Mouse (Mus musculus): ENCODE measurements around the gene Mboat2. TPM values are rescaled to one million over a fixed set of nuclear protein-coding genes. Genes with fewer than 3 reads are reported as not detected.

The Mboat2 gene
- total and polyA plus RNA-seq, 3 experiments = 0.39 to 4.0 (median 0.76) TPM

- dilution Hi-C loops (cut with MboI; ENCODE audit: extremely low pct_ligation_motif_present, extremely low pct_unique_long_range_greater_than_20kb, low sequenced_read_pairs) (no loop called here), in situ Hi-C loops (cut with MboI; ENCODE audit: low pct_ligation_motif_present, low pct_unique_long_range_greater_than_20kb, low sequenced_read_pairs) (no loop called here)
- no peaks in the 10 kb centered on the region for H3K9me3 ChIP-seq (replicated peaks; ENCODE audit: low read length)
- TF ChIP-seq TCF12 (IDR thresholded peaks at IDR 0.05; ENCODE audit: low read depth, low read length) (no peak), ETS1 (conservative IDR thresholded peaks at IDR 0.05; ENCODE audit: low read depth, low read length) (no peak), SIN3A (IDR thresholded peaks at IDR 0.05; ENCODE audit: low read length) (no peak), RCOR1 (conservative IDR thresholded peaks at IDR 0.05; ENCODE audit: low read depth, low read length) (no peak), JUND (conservative IDR thresholded peaks at IDR 0.05; ENCODE audit: low read depth, low read length) (no peak)
- H3K79me2 ChIP-seq (replicated peaks; ENCODE audit: control insufficient read depth, extremely low read depth, insufficient read depth, poor library complexity, severe bottlenecking) = no peaks in the 10 kb centered on the region
- no peak overlapping the region for H3K4me3 ChIP-seq (replicated peaks in 1 of 3; ENCODE audit: low read depth in 2 of 3, low read length in 2 of 3, poor library complexity in 1 of 3)
- no peak overlapping the region for H3K9ac ChIP-seq (ENCODE audit: insufficient read depth, low read depth)
- no peak overlapping the region for H3K27ac ChIP-seq (ENCODE audit: insufficient read depth, low read depth)
- no peaks in the 10 kb centered on the region for H3K4me1 ChIP-seq (ENCODE audit: control insufficient read depth in 1 of 2, insufficient read depth in 2 of 2)
- no peak overlapping the region for H3K4me2 ChIP-seq (ENCODE audit: insufficient read depth, low read depth, poor library complexity, severe bottlenecking)
- no peaks in the 10 kb centered on the region for H3K36me3 ChIP-seq (replicated peaks in 1 of 2; ENCODE audit: control insufficient read depth in 1 of 2, insufficient read depth in 1 of 2, low read length in 1 of 2)
- DNase-seq (ENCODE audit: extremely low read depth) = no peak
- H3K27me3 ChIP-seq (replicated peaks) = no peaks in the 10 kb centered on the region
Measured at GRCm38 (mm10) chr12:24912174-24912573, 81.5 kb downstream of the Mboat2 start.

GRCm38 (mm10) chr12:24912876-24913275 is 82.2 kb downstream of the Mboat2 start:
- DNase-seq (ENCODE audit: extremely low read depth) = no peak
- no peak for TF ChIP-seq CTCF (conservative IDR thresholded peaks at IDR 0.05 in 1 of 2, IDR thresholded peaks at IDR 0.05 in 1 of 2; ENCODE audit: low read depth in 2 of 2, low read length in 2 of 2)
- no peak for TF ChIP-seq ZKSCAN1 (IDR thresholded peaks at IDR 0.05; ENCODE audit: borderline replicate concordance, low read depth, low read length)
- TF ChIP-seq ETS1 (conservative IDR thresholded peaks at IDR 0.05; ENCODE audit: low read depth, low read length) = no peak
- no peak for TF ChIP-seq SMC3 (IDR thresholded peaks at IDR 0.05; ENCODE audit: low read depth, low read length)
- no peak for TF ChIP-seq SIN3A (IDR thresholded peaks at IDR 0.05; ENCODE audit: low read length)
- TF ChIP-seq MYC (IDR thresholded peaks at IDR 0.05; ENCODE audit: low read depth, low read length) = no peak
- TF ChIP-seq E2F4 (IDR thresholded peaks at IDR 0.05; ENCODE audit: insufficient replicate concordance, low read depth, low read length) = no peak
- no peak for TF ChIP-seq JUN (IDR thresholded peaks at IDR 0.05; ENCODE audit: insufficient read depth, low read depth, low read length)
- no peak for TF ChIP-seq HCFC1 (IDR thresholded peaks at IDR 0.05; ENCODE audit: low read depth, low read length)
- TF ChIP-seq ZMIZ1 (IDR thresholded peaks at IDR 0.05; ENCODE audit: low read depth, low read length) = no peak
- TF ChIP-seq CHD2 (IDR thresholded peaks at IDR 0.05; ENCODE audit: low read length) = no peak
- TF ChIP-seq RAD21 (IDR thresholded peaks at IDR 0.05; ENCODE audit: low read depth, low read length) = no peak
- no peak for TF ChIP-seq MAX (IDR thresholded peaks at IDR 0.05; ENCODE audit: low read length)
- no peak for TF ChIP-seq RCOR1 (conservative IDR thresholded peaks at IDR 0.05; ENCODE audit: low read depth, low read length)
- H3K4me2 ChIP-seq (ENCODE audit: insufficient read depth, low read depth, poor library complexity, severe bottlenecking) = no peak overlapping the region
- H3K4me1 ChIP-seq (ENCODE audit: control insufficient read depth in 1 of 2, insufficient read depth in 2 of 2) = no peaks in the 10 kb centered on the region; a peak in 1 of 4 replicates
- no peaks in the 10 kb centered on the region for H3K9me3 ChIP-seq (replicated peaks; ENCODE audit: low read length)
- no peaks in the 10 kb centered on the region for H3K79me2 ChIP-seq (replicated peaks; ENCODE audit: control insufficient read depth, extremely low read depth, insufficient read depth, poor library complexity, severe bottlenecking)
- H3K27ac ChIP-seq (ENCODE audit: insufficient read depth, low read depth) = no peak overlapping the region
- dilution Hi-C loops (cut with MboI; ENCODE audit: extremely low pct_ligation_motif_present, extremely low pct_unique_long_range_greater_than_20kb, low sequenced_read_pairs) (no loop called here), in situ Hi-C loops (cut with MboI; ENCODE audit: low pct_ligation_motif_present, low pct_unique_long_range_greater_than_20kb, low sequenced_read_pairs) (no loop called here)
- no peaks in the 10 kb centered on the region for H3K27me3 ChIP-seq (replicated peaks)
- H3K36me3 ChIP-seq (replicated peaks in 1 of 2; ENCODE audit: control insufficient read depth in 1 of 2, insufficient read depth in 1 of 2, low read length in 1 of 2) = no peaks in the 10 kb centered on the region
- H3K4me3 ChIP-seq (replicated peaks in 1 of 3; ENCODE audit: low read depth in 2 of 3, low read length in 2 of 3, poor library complexity in 1 of 3) = no peak overlapping the region
- H3K9ac ChIP-seq (ENCODE audit: insufficient read depth, low read depth) = no peak overlapping the region

All from CH12.LX (cell line).